Mouse (Mus musculus) bone marrow macrophage, adult 2 months (primary cell): ENCODE data around the gene Arhgef3.

Source experiments
- CTCF ChIP-seq: IDR thresholded peaks from 2 replicates; pipeline ENCODE4 v1.5.1; 2012; ENCODE audit warnings: low read depth, mild to moderate bottlenecking, low read length, moderate library complexity
- POLR2A ChIP-seq: IDR thresholded peaks from 2 replicates; pipeline ENCODE4 v1.6.1; 2012; ENCODE audit warnings: mild to moderate bottlenecking, low read depth, low read length, borderline replicate concordance

- TF ChIP-seq CTCF = no peak
- TF ChIP-seq POLR2A = no peak
Measured at GRCm38 (mm10) chr14:27167177-27167576, 52.5 kb downstream of the Arhgef3 start.
